Mouse (Mus musculus): ENCODE results near the gene Gm6685.
"Not testable (repeated sequence)": the region's sequence is repeated elsewhere in the genome, so short reads cannot be mapped to it uniquely, and the experiment has no call there.

Gene Gm6685

GRCm38 (mm10) chr11:28339224-28340150 is at the start of gene Gm6685:
Gene Gm6685 (minus strand): TSS chr11:28339867.
- DNase-seq (ENCODE audit: low spot score in 2 of 2): not testable (repeated sequence)

GRCm38 (mm10) chr11:28375891-28376290 is 36.2 kb upstream of the Gm6685 start:
- DNase-seq (ENCODE audit: low spot score in 2 of 2): no peak

- no peak for DNase-seq (ENCODE audit: low spot score in 2 of 2)
Measured at GRCm38 (mm10) chr11:28374636-28375035, 35.0 kb upstream of the Gm6685 start.

- DNase-seq (ENCODE audit: low spot score in 2 of 2): not testable (repeated sequence)
Measured at GRCm38 (mm10) chr11:28371381-28371780, 31.7 kb upstream of the Gm6685 start.

- DNase-seq (ENCODE audit: low spot score in 2 of 2): no peak
Measured at GRCm38 (mm10) chr11:28365929-28366244, 26.2 kb upstream of the Gm6685 start.

- DNase-seq (ENCODE audit: low spot score in 2 of 2): peak; percentile 20 to 35
Measured at GRCm38 (mm10) chr11:28365209-28365928, 25.7 kb upstream of the Gm6685 start.

GRCm38 (mm10) chr11:28343465-28343864 is 3.8 kb upstream of the Gm6685 start:
- DNase-seq (ENCODE audit: low spot score in 2 of 2): no peak

GRCm38 (mm10) chr11:28341887-28342286 is 2.2 kb upstream of the Gm6685 start:
- no peak for DNase-seq (ENCODE audit: low spot score in 2 of 2)

GRCm38 (mm10) chr11:28327878-28328277 is 11.8 kb downstream of the Gm6685 start:
- no peak for DNase-seq (ENCODE audit: low spot score in 2 of 2)

GRCm38 (mm10) chr11:28313396-28313795 is 26.3 kb downstream of the Gm6685 start:
- no peak for DNase-seq (ENCODE audit: low spot score in 2 of 2)

GRCm38 (mm10) chr11:28307723-28308122 is 31.9 kb downstream of the Gm6685 start:
- DNase-seq (ENCODE audit: low spot score in 2 of 2): no peak

- no peak for DNase-seq (ENCODE audit: low spot score in 2 of 2)
Measured at GRCm38 (mm10) chr11:28290440-28290839, 49.2 kb downstream of the Gm6685 start.
